Mouse (Mus musculus): ENCODE measurements around the gene Wdr49.
A peak's percentile ranks its signal among the peaks of the same experiment; 100 is the strongest.
"Not testable (repeated sequence)": the region's sequence is repeated elsewhere in the genome, so short reads cannot be mapped to it uniquely, and the experiment has no call there.

Wdr49 gene

GRCm38 (mm10) chr3:75301072-75301471 is 180.9 kb downstream of the Wdr49 start:
- no peak for DNase-seq (ENCODE audit: low spot score)

DNA sequence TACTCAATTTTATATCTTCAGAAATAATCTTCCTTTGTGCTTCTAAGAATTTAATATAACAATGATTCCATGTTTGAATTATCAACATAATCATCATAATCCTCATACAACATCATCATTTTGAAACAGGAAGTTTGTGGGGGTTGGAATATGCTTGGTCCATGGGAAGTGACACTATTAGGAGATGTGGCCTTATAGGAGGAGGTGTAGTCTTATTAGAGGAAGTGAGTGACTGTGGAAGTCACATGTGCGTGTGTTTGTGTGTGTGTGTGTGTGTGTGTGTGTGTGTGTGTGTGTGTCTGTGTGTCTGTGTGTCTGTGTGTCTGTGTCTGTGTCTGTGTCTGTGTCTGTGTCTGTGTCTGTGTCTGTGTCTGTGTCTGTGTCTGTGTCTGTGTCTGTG is 182.5 kb downstream of the Wdr49 start:
- DNase-seq (ENCODE audit: low spot score) = not testable (repeated sequence)

DNA sequence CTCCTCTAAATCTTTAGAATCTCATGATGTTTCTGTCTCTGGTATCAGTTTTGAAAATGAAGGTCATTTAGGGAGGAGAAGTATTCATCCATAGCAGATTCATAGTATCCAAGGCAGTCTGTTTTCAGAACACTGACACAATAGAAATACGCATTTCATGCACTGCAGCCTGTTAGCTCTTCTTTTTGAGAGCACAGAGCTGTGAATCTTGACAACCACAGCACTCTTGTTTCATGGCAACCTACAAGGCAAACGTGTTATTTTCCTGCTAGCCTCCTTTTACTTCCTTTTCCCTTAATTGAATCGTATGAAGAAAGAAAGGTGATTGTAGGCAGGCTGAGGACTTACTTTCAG is 184.2 kb downstream of the Wdr49 start:
- peak; percentile 4 for DNase-seq (ENCODE audit: low spot score)

GRCm38 (mm10) chr3:75297026-75297757 is 184.8 kb downstream of the Wdr49 start:
- no peak for DNase-seq (ENCODE audit: low spot score)

DNA sequence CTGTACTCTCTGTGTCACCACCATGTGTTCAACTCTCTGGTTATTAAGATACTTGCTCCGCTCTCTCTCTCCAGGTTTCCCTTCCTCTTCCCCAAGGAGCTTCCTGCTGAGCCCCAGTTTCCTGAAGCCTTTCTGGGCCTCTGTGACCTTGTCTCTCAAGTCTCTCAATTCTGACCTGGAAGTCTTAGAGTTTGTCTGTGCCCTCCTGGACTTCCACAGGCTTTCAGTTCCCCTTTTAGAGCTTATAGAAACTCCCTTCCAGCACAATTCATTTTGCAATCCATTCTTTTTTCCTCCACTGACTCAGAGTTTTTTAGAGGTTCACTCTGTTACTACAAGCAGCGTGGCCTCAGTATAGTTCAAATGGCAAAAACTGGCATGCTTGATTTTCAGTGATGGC is 188.7 kb downstream of the Wdr49 start:
- no peak for DNase-seq (ENCODE audit: low spot score)

- no peak for DNase-seq (ENCODE audit: low spot score)
Measured at GRCm38 (mm10) chr3:75277455-75277854, 204.5 kb downstream of the Wdr49 start.

- no peak for DNase-seq (ENCODE audit: low spot score)
Measured at GRCm38 (mm10) chr3:75276522-75276921, 205.4 kb downstream of the Wdr49 start.

DNA sequence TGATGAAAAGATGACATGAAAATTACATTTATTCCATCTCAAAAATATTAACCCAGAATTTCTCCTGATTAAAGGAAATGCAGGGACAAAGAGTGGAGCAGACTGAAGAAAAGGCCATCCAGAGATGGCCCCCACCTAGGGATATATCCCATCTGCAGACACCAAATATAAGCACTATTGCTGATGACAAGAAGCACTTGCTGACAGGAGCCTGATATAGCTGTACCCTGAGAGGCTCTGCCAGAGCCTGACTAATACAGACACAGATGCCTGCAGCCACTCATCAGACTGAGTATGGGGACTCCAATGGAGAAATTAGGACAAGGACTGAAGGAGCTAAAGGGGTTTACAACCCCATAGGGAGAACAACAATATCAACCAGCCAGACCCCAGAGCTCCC is 206.8 kb downstream of the Wdr49 start:
- no peak for DNase-seq (ENCODE audit: low spot score)

DNA sequence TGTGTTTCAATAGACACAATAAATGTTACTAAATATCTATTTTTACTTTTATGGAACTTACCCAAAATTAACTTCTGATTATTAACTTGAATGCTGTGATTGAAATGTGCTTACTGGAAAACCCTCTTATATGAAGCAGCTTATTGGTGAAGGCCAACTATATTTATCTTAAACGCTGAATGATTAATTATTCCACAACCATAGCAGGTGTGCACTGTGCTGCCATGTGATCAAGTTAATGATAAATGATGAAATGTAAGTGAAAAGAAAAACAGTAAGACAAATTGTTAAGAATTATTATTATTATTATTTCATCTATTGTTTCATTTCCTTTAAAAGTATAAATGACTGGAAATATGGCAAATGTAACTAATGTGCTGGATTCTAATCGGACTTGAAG is 212.0 kb downstream of the Wdr49 start, which contains the start of gene Serpini2:
Gene Serpini2, minus strand, starts transcription at position 101 of the 400 bp plus-strand sequence.
- DNase-seq (ENCODE audit: low spot score) = no peak

GRCm38 (mm10) chr3:75259356-75259755 is 222.6 kb downstream of the Wdr49 start:
- DNase-seq (ENCODE audit: low spot score) = no peak

All from layer of hippocampus, adult 11-12 months (tissue).